Mouse (Mus musculus) heart, postnatal 25 days (tissue): ENCODE results near the gene Ncln. TPM values are rescaled to one million over a fixed set of nuclear protein-coding genes. Genes with fewer than 3 reads are reported as not detected.

Source experiments
- DNase-seq: peaks from one replicate; pipeline ENCODE4 v3.0.0; 2022; ENCODE audit warnings: low spot score
- intact Hi-C: fragments of 180-260 bp; cut with DNase I; formaldehyde crosslinking; loops from one replicate; pipeline ENCODE4 v1.15.1; 2025
- total RNA-seq, 2 experiments: library from RNA; stranded (reverse); gene quantifications; 2 replicates each; pipeline ENCODE4 v1.2.3; 2021

Gene Ncln
- total RNA-seq = 10 to 100 TPM; 65.3 to 65.6 TPM

DNA sequence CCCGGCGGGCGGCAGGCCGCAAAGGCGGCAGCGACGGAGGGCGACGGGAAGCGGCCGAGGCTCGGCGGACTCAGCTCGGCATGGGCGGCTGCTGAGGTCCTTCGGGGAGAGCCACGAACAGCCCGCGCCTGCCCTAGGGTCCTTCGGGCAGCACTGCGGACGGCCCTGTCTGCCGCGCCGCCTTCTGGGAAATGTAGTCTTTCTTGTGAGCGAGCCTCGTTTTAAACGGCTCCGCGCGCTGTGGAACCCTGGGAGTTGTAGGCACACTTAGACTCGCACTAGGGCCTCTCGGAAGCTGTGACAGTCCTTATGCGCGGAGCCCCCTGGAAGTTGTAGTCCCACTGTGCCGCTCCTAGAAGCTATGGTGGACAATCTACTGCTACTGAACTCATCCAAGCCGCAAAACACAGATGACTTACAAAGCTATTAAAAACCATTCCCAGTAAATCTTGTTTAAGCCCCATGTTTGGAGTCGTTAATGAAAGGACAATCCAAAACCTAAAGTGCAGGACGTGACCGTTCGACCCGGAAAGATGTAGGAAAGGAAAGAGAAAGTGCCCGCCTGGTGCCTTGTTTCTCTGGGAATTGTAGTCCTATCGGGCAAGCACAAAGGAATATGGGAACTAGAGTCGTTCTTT, at the start of gene Ncln:
Gene Ncln, minus strand, starts transcription at position 129 of the 638 bp plus-strand sequence.
- intact Hi-C loops = no loop called here

DNA sequence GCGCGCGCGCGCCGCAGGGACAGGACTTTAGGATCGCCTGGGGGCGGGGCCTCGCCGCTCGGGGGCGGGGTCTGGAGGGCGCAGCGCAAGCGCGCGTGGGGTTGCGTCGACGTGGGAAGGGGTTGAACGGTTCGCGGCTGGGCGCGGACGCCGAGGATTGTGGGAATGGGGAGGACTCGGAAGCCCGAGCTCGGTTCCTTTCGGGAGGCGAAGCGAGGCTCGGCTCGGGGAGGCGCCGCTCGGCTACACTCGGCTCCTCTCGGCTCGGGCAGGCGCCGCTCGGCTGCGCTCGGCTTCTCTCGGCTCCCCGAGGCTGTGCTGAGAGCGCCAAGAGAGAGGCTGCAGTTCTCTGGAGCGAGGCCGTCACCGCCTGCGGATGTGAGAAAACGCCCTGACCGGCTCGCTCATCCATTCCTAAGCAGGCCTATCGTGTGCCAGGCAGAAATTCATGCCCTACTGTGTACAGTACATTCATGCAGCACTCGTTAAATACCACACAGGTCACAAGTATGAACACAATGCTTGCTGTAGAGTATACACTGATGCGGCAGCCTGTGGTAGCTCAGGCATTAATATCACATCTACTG, 49.1 kb upstream of the Ncln start, which contains the start of gene Gna11:
Gene Gna11, minus strand, starts transcription at position 30 of the 587 bp plus-strand sequence.
- intact Hi-C loops = no loop called here
- peak; percentile 99 for DNase-seq

More for the DNA sequence above, at the start of gene Ncln:
- peak; percentile 96 for DNase-seq

DNA sequence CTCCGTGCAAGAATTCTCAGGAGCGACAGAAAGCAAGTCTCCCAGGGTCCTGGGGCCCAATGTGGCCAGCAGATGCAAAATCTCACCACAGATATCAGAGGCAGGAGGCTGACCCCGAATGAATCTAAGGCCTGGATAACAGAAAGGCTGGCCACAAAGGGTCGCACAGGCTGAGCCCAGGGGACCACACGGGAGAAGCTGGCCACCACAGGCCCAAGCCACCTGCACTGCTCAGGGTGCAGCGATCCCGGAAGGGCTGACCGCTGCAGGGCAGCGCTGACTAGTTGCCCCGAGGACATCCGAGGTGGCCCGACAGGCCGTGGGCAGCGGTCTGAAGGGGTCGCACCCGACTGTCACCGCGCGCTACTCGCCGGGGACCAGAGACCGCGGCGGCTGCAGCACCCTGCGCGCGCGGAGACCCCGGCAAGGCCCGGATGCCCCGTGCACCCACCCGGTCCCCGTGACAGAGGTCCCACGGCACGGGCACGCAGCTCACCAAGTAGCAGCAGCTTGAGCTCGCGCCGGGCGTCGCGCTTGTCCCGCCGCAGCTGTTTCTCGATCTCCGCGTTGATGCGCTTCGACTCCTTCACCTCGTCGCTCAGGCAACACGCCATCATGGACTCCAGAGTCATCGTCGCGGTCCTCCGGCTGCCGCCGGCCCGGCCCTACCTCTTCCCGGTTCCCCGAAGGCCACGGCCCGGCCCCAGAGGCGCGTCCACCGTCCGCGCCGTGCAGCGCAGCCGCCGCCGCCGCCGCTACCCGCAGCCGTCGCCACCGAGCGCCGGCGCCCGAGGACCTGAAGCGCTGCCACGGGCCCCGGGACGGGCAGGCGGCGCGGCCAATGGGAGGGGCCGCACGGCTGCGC, 48.3 kb upstream of the Ncln start:
- intact Hi-C loops = loop anchor here (5.0 kb wide), 1 partner anchor 137 kb away; no protein-coding TSS in a partner anchor
- DNase-seq = no peak

DNA sequence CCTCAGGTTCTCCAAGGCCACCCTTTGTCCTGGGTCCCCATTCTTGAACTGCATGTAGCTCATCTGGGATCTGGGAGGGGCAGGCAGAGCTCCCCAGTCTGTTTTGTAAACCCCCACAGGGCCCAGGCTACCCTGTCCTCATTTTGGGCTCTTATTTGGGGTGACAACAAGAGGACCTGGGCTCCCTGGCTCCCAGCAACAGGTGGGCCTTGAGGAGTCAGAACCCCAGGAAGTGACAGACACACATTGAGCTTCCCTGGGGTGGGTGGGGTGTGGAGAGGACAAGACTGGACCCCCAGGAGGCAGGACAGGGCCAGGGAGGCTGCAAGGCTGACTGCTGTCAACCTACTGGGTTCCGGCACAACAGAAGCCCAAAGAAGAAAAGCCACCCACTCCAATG, 47.4 kb upstream of the Ncln start:
- intact Hi-C loops = loop anchor here (5.0 kb wide), 1 partner anchor 136 kb away; no protein-coding TSS in a partner anchor
- no peak for DNase-seq

DNA sequence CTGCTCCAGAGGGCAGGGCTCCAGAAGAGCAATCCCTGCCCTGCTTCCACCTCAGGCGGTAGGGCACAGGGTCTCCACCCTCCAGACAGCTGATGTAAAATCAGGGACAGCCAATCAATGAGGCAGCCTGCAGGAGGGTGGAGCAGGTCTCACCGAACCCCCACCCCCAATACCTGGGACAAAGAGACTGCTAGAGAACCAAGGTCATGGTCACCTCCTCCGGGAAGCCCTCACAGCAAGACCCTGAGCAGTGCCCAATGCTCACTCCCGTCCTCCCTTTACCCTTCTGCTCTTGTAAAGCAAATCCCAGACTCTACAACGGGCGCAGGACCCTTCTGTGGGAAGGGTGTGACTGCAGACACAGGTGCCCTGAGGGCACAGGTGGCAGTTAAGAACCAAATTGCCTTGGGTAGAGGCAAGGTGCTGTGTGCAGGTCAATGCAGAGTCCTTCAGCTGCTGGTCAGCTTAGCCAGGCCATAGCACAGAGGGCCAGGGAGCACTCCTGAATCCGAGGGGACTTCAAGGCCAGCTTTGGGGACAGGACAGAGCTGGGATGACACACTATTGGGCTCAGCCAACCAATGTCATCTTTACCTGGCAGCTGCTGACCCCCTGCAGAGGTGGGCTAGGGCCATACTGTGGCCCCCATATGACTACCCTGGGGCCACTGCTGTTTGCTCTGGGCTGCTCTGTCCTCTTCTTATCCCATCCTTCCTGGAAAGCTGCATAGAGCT, 46.7 kb upstream of the Ncln start:
- no peak for DNase-seq
- intact Hi-C loops = loop anchor here (5.0 kb wide), 1 partner anchor 136 kb away; no protein-coding TSS in a partner anchor

DNA sequence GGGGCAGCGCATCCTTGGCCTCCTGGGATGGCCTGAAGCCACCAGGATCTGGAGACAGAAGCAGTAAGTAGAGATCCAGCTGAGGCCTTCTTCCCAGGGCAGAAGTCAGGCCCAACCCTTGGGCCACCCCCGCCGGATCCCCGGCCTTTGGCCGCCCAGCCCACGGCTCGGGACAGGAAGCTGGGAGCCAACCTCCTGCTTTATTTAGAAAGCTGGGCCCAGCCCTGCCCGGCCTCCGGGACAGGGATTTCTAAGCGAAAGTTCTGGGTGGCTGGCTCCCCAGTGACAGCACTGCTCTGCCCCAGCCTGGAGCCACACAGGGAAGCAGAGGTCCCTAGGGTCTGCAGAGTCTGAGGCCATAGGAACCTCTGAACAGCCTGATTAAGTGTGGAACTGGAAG, 45.6 kb upstream of the Ncln start:
- DNase-seq = peak; percentile 73
- intact Hi-C loops = loop anchor here (5.0 kb wide), 1 partner anchor 135 kb away; no protein-coding TSS in a partner anchor

DNA sequence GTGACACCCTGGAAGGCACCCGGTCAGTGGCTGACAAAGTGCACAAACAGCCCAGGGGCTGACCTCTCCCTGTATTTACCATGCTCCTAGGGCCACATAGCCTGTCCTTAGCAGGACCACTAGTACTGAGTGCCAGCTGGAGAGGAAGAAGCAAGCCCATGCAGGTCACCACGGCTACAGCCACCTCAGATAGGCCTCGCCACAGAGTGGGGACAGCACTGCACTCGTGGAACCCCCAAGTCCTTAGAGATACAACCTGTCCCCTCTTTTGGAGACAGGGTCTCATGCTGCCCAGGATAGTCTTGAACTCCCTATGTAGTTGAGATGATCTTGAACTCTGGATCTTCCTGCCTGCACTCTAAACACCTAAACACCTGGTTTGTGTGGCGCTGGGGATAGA, 45.2 kb upstream of the Ncln start:
- intact Hi-C loops = loop anchor here (5.0 kb wide), 1 partner anchor 134 kb away; no protein-coding TSS in a partner anchor
- DNase-seq = no peak

DNA sequence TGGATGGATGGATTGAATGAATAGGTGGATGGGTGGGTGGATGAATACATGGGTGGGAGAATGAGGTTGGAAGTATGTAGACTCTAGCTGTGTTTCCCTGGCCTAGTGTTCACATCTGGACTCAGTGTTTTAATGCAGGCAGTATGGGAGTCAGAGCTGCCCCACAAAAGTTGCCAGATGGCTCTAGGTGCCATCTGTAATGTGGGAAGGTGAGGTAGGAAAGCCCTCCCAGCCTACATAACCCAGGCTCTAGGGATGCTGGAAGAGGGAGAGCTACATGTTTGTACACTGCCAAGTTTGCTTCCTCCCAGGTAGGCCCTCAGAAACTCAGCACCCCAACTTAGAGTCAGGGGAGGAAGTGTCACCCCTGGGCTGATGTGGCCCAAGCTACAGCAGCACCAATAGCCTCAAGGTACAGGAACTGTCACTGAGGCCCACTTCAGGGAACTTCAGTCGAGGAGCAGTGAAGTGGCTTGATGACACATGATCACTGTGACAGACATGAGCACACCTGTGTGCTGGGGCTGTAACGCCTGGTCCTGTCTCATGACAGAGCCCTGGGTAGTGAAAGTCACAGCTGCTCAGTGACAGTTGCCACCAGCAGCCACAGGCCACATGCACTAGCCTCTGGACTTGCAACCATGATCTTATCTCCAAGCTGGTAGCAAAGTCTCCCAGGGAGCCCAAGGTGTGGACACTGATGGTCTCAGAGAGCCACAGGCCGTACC, 42.3 kb upstream of the Ncln start:
- no peak for DNase-seq
- intact Hi-C loops = no loop called here

DNA sequence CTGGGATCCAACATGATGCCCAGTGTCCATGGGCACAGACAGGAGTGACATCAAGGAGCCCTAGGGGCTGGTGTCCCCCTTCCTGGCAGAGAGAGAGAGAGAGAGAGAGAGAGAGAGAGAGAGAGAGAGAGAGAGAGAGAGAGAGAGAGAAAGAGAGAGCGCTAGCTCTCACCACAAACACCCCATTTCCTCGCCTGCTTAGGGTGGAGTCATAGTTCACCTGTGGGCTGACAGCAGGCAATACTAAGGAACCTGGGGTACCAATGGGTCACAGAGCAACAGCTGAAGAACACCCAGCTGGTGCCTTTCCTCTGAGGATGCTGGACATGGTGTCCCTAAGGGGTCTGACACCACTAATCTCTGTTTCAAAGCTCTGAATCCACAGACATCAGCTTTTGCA, 41.2 kb upstream of the Ncln start:
- DNase-seq = no peak
- intact Hi-C loops = no loop called here

DNA sequence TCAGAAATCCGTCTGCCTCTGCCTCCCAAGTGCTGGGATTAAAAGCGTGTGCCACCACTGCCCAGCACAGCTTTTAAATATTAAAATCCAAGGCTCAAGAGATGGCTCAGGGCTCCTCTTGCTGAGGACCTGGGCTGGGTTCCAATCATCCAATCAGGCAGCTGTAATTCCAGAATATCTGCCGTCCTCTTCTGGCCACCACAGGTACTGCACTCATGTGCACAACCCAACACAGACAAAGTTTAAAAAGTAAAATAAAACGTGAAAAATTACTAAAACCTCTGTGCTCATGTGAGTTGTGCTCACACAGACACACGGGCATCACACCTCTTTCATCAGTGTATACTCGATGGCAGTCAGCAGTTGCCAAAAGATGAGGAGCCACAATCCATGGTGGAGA, 40.5 kb upstream of the Ncln start:
- intact Hi-C loops = no loop called here
- DNase-seq = no peak

DNA sequence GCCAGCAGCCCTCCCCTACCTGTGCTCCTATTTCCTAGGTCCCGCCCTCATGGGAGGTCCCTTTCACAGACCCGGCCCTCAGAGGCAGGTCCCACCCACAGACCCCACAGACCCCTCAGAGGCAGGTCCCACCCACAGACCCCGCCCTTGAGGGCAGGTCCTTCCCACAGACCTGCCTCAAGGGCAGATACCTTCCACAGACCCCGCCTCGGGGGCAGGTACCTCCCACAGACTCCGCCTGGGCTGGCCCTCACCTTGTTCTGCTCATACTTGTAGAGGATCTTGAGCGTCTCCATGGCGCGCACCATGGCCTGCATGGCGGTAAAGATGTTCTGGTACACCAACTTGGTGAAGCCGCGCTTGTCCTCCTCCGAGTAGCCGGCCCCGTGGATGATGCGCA, 38.6 kb upstream of the Ncln start:
- intact Hi-C loops = no loop called here

DNA sequence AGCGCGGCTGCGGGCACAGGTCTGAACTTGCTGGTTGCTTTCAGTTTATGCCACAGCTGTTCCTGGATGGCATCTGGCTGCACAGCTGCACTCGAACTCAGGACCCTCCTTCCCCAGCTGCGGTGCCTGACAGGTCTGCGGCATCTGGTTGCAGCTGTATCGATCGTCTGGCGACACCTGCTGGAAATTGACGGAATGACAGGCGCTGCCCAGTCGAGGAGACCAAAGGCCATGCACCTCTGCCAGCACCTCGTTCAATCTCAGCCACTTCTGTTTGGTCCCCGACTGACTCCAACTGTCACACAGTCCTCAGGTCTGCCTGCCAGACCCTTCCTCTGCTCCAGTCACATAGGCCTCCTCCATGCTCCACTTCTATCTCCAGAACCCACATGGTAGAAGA, 30.6 kb upstream of the Ncln start:
- DNase-seq = peak; percentile 56
- intact Hi-C loops = loop anchor here (1.0 kb wide), 1 partner anchor 23 kb away; no protein-coding TSS in a partner anchor

More for the DNA sequence above, 38.6 kb upstream of the Ncln start:
- no peak for DNase-seq

DNA sequence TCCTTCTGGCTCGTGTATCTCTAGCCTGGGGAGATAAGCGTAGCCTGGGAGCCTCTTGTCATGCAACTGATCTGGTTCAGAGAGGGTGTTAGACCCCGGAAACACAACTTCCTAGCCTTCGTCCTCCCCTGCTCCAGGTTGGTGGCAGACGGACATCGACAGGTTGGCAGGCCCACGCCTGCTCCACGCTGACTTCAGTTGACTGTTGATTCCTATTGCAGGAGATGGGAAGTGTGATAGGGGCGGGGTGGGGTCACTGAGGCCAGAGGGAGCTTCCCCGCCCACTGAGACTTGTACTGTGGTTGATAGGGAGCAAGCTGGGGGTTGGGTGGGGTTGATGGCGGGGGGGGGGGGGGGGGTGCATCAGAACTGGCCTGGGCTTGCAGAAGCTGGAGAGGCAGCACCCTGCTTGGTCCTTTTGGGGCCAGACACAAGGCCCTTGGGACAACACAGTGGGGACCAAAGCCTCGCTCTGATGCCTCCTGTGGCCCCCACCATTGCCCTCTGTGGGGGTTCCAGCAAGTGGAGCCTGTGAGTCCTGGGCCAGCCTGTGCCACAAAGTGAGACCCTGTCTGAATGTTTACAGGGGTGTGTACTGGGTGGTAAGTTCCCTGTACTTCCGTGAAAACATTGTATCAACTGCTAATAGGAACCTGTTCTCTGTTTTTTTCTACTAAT, 29.0 kb upstream of the Ncln start:
- intact Hi-C loops = no loop called here
- no peak for DNase-seq

DNA sequence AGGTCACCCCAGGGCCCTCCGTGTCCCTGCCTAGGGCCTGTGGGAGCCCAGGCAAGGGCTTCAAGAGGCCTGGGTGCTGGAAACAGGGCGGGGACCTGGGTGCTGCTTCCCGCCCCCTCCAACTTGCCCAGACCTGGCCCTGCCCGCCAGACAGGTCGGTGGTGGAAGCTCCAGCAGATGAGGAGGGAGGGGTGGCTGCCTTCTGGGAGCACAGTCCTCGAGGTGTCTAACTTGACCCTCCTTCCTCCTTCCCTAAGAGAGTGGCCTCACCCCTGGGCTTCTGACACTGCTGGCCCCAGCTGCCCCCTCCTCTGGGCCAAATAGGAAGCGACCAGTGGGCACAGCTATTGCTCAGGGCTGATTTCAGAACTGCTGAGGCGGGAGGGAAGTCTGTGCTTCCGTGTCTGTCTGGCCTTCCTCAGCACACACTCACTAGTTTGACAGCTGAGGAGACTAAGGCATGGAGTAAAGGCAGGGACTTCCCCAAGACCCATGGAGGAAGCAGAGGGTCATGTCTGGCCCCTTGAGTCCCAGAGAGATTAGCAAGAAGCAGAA, 27.9 kb upstream of the Ncln start, which contains the start of gene Gna15:
Gene Gna15, minus strand, starts transcription at position 175 of the 555 bp plus-strand sequence.
- no peak for DNase-seq
- intact Hi-C loops = no loop called here

DNA sequence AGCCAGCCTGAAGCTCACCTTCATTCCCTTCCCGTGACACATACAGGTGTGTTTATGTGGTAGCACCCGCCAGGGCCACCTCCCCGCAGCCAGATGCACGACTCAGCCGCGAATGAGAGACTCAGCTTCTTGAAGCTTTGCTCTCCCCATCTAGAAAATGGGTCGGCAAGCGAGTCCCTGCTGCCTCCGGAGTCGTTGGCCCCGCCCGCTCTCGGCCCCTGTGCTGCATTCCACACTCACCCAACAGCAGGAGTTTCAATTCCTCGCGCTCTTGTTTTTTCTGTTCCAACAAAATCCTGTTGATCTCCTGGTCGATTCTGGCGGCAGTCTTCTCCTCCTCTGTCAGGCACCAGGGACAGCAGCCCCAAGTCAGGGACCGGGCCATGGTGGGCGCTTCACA, 27.4 kb upstream of the Ncln start:
- intact Hi-C loops = no loop called here
- no peak for DNase-seq

DNA sequence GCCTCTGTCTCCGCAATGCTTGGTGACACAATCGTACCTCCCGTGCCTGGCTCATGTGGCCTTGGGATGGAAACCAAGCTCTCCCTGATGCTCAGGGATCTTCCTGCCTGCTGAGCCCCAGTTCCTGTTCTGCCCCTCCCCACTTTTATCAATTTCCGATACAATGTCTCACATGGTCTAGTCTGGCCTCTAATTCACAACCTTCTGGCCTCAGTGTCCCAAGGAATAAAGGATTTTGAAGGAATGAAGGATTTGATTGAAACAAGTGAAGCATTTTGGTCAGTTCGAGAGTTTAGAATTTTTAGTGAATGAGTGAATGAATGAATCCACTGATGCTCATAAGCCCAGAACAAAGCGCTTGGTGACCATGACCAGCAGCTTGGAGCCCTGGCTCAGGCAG, 26.9 kb upstream of the Ncln start:
- no peak for DNase-seq
- intact Hi-C loops = no loop called here

DNA sequence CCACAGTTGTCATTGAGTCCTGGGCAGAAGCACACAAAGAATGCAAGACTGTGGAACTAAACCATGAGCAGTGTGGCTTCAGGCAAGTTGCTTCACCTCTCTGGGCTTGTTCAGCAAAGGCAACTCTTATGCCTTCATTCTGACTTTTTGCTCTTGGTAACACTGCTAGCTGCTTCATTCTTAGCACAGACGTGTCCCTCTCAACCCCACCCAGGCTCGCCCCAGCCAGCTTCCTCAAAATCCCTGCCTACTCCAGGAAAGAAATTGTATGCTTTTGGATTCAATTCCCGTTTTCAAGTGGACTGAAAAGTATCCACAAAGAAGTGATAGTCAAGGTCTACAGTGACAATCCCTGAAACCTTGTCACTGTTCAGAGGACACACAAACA, 23.8 kb upstream of the Ncln start:
- intact Hi-C loops = loop anchor here (2.0 to 5.0 kb wide), 2 partner anchors 17 to 32 kb away; no protein-coding TSS in a partner anchor
- DNase-seq = no peak
